Mouse (Mus musculus) midbrain, embryonic 14.5 days (tissue): Measurements from ENCODE around the gene Cdk5r1. TPM values are rescaled to one million over a fixed set of nuclear protein-coding genes. Genes with fewer than 3 reads are reported as not detected.

ENCODE experiments used
- ATAC-seq: fragments of 200-750 bp; cut with Nextera tagmentation; 2 replicates; pipeline ENCODE4 v1.8.0; 2017; ENCODE audit warnings: moderate number of reproducible peaks, moderate library complexity; ENCODE audit not compliant: low FRiP score, low TSS enrichment
- DNase-seq: peaks from one replicate; pipeline ENCODE4 v3.0.0-alpha.2; 2015
- H3K27ac ChIP-seq: fragments of 300-500 bp; sonication (generic); replicated peaks from 2 replicates; pipeline ENCODE4 v1.5.1; 2014; ENCODE audit warnings: mild to moderate bottlenecking, low read depth, low read length, moderate library complexity
- H3K27me3 ChIP-seq: fragments of 300-500 bp; sonication (generic); 2 replicates; pipeline ENCODE4 v1.6.1; 2014; ENCODE audit warnings: low read length, control low read depth, mixed read lengths; ENCODE audit not compliant: control insufficient read depth, insufficient read depth
- H3K36me3 ChIP-seq: fragments of 300-500 bp; sonication (generic); 2 replicates; pipeline ENCODE4 v1.6.1; 2014; ENCODE audit warnings: low read length, control low read depth; ENCODE audit not compliant: control insufficient read depth, insufficient read depth
- H3K4me1 ChIP-seq: fragments of 300-500 bp; sonication (generic); 2 replicates; pipeline ENCODE4 v1.6.1; 2014; ENCODE audit warnings: mild to moderate bottlenecking, antibody characterized with exemption, low read length, control low read depth; ENCODE audit not compliant: control insufficient read depth, insufficient read depth
- H3K4me2 ChIP-seq: fragments of 300-500 bp; sonication (generic); 2 replicates; pipeline ENCODE4 v1.6.1; 2014; ENCODE audit warnings: mild to moderate bottlenecking, low read length, moderate library complexity
- H3K4me3 ChIP-seq: fragments of 300-500 bp; sonication (generic); replicated peaks from 2 replicates; pipeline ENCODE4 v1.5.1; 2014; ENCODE audit warnings: low read depth, low read length
- H3K9ac ChIP-seq: fragments of 300-500 bp; sonication (generic); replicated peaks from 2 replicates; pipeline ENCODE4 v1.6.1; 2014; ENCODE audit warnings: mild to moderate bottlenecking, low read length, moderate library complexity
- H3K9me3 ChIP-seq: fragments of 300-500 bp; sonication (generic); 2 replicates; pipeline ENCODE4 v1.6.1; 2016; ENCODE audit warnings: low read length, control low read depth, mixed read lengths; ENCODE audit not compliant: control insufficient read depth
- WGBS: fragments of 180-500 bp; shearing (Covaris S2); extraction: QIAGEN DNeasy Blood & Tissue Kit; methylation state at CpG from one replicate; pipeline ENCODE4 v1.1.7; 2014; 5-methylcytosine and 5-hydroxymethylcytosine counted together
- polyA plus RNA-seq: library from polyadenylated mRNA; unstranded; fragments of >200 nt; fragmentation: Nextera tagmentation; extraction: Ambion mirVana; gene quantifications from 2 replicates; pipeline ENCODE4 v1.2.1, GENCODE M21; 2014

Cdk5r1 gene
- polyA plus RNA-seq, 1 experiment from 2014 or later, result 103 TPM

DNA sequence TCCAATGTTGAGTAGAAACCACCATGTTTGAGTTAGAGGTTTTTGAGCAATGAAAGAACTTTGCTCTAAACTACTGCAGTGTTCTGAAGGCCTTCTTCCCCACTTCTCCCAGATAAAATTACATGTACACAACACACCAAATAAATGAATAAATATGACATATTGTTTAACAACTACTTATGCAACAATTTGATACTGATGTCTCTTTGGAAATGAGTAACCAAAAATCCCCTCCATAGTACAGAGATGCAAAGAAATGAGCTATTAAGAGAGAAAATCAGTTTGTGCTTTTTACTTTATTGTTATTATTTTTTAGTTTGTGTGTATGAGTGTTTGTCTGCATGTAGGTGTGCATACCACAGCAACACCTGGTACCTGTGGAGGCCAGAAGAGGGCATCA is 29.7 kb downstream of the Cdk5r1 start:
- Histone ChIP-seq H3K9me3 (no peaks in the 10 kb centered on the region), H3K4me1 (peaks cover 47% of the 10 kb centered on the region), H3K9ac (no peak overlapping the region), H3K4me3 (no peak overlapping the region), H3K36me3 (no peaks in the 10 kb centered on the region), H3K27ac (no peak overlapping the region), H3K27me3 (no peaks in the 10 kb centered on the region), H3K4me2 (no peak overlapping the region)
- no peak for ATAC-seq
- no peak for DNase-seq

DNA sequence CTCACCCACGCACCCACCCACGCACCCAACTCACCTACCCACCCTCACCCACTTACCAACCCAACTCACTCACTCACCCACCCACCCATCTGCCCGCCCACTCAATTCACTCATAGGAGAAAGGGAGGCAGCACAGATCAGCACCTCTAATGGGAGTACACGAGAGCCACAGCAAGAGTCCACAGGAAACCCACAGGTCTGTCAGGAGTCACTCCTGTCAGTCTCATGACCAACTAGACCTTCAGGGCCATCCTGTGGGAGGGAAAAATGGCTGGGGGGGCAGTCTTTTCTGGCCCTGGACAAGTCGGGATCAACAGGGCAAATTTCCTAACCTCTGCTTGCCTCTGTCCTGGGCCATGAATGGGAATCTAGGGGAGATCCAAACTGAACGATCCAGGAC is 31.0 kb downstream of the Cdk5r1 start:
- Histone ChIP-seq H3K36me3 (no peaks in the 10 kb centered on the region), H3K4me3 (no peak overlapping the region), H3K9ac (no peak overlapping the region), H3K27ac (no peak overlapping the region), H3K27me3 (no peaks in the 10 kb centered on the region), H3K9me3 (no peaks in the 10 kb centered on the region), H3K4me1 (peaks cover 49% of the 10 kb centered on the region), H3K4me2 (no peak overlapping the region)
- ATAC-seq (no peak), DNase-seq (no peak)
- WGBS, result 91% methylated on average over 6 of the region's 6 CpGs

DNA sequence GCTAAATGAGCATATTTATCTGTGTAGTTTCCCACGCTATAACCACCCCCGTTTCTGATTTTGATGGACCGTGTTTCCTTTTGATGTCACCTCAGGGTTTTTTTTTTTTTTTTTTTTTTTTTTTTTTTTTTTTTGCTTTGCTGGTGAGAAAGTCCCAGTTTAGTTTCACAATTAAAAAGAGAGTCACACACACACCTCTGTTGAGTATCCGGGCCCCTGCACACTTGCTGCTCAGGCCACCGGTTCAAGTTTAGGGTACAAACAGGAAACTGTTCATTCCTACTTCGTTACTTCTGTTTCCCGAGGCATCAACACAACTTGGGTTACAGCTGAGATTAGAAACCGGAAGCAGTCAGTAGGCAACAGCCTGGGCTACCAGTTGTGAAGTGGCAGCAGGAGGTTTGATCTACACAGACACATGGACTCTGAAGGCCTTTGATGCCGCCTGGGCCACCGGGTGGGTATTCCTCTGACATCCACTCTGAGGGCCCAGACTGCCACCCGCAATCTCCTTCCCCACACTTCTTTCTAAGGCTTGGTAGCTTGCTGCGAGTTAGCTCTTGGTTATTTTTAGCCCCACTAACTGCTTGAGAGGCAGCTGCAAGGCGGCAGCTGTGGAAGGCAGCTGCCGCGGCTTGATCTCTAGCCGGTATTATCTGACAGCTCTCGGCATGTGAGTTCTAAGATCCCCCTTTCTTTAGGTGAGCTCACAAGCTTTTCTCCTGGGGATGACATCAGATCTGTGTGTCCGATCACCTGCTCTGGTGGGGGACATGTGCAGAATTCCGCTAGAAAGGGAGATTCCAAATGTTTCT is 31.7 kb downstream of the Cdk5r1 start:
- Histone ChIP-seq H3K4me3 (no peak overlapping the region), H3K36me3 (no peaks in the 10 kb centered on the region), H3K27me3 (no peaks in the 10 kb centered on the region), H3K9ac (peak overlapping the region; percentile 27; the same call in 1 of the 2 replicates), H3K9me3 (no peaks in the 10 kb centered on the region), H3K4me2 (no peak overlapping the region), H3K4me1 (peaks cover 47% of the 10 kb centered on the region), H3K27ac (peak overlapping the region; percentile 69)
- ATAC-seq, result no peak
- peak; percentile 50 for DNase-seq
- 38% methylated on average over 19 of the region's 19 CpGs for WGBS

DNA sequence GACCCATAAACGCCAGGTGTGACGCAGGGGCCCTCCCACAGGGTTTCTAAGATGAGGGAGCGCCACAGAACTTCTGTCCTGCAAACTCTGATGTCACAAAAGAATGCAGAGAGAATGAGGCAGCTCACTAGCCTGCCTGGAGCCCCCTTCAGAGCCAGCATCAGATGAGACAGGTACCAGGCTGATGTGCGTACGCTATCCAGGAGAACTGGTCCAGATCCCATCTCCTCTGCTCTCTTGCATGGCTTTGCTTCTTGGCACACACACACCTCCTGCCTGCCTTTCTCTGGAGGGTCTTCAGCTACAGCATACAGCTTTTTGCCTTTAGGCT is 32.3 kb downstream of the Cdk5r1 start:
- WGBS, result 70% methylated on average over 5 of the region's 5 CpGs
- DNase-seq, result no peak
- Histone ChIP-seq H3K27ac (peak overlapping the region; percentile 69), H3K4me2 (no peak overlapping the region), H3K27me3 (no peaks in the 10 kb centered on the region), H3K36me3 (no peaks in the 10 kb centered on the region), H3K4me3 (no peak overlapping the region), H3K9ac (peak overlapping the region; percentile 27; the same call in 1 of the 2 replicates), H3K9me3 (no peaks in the 10 kb centered on the region), H3K4me1 (peaks cover 49% of the 10 kb centered on the region)
- no peak for ATAC-seq

DNA sequence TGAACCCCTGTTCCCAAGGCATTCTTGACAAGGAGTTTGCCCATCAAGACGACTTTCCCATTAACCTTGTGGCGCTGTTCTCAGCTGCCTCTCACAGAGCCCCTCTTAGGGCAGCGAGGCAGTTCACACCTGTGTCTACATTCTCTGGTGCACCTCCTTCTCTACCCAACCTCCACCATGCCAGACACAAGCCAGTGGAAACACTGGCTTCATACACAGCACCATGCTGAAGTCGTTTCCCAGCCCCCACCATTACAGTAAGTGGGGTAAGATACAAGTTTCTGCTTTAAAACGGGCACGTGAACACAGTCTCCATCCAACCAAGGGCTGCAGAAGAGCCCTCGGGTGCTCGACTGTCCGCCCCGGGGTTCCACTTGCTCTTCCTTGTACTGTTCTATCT is 33.3 kb downstream of the Cdk5r1 start:
- no peak for DNase-seq
- Histone ChIP-seq H3K4me1 (peaks cover 47% of the 10 kb centered on the region), H3K4me3 (no peak overlapping the region), H3K36me3 (no peaks in the 10 kb centered on the region), H3K27ac (no peak overlapping the region), H3K4me2 (no peak overlapping the region), H3K9me3 (no peaks in the 10 kb centered on the region), H3K27me3 (no peaks in the 10 kb centered on the region), H3K9ac (no peak overlapping the region)
- 86% methylated on average over 10 of the region's 10 CpGs for WGBS
- no peak for ATAC-seq

DNA sequence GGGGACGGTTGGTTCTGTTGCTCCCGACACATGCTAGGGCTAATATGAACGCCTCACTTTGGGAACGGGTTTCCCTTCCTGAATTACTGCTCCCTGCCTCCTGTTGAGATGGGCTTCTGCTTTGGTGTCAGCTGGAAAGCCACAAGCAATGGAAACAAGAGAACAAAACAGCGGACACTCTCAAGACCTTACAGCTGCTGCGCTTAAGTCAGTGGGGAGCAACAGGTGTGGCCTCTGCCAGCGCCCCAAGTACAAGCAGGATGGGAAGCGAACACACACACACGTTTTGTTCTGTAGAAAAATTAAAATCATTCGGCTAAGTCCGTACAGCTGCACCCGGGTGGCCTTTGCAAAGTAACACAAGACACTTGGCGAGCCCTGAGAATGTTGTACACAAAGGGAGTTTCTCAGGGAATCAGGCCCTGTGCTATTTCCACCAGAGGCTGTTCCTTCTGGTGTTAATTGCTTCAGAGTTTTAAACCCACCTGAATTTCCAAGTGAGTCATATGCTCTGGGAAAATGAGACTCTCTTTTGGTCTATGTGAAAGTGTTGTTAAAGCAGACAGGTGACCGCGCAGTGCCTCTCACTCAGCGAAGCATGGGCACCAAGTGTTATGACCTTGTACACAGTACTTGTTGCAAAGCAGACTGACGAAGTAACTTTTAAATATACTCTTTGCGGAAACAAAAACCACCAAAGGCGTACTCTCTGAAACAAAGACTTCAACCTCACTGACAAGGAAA is 35.7 kb downstream of the Cdk5r1 start:
- no peaks in the 10 kb centered on the region for H3K9me3 ChIP-seq
- H3K4me3 ChIP-seq, result no peak overlapping the region
- H3K27me3 ChIP-seq, result no peaks in the 10 kb centered on the region
- no peak overlapping the region for H3K9ac ChIP-seq
- no peaks in the 10 kb centered on the region for H3K36me3 ChIP-seq
- no peak overlapping the region for H3K27ac ChIP-seq
- DNase-seq (no peak), ATAC-seq (no peak)
- H3K4me2 ChIP-seq, result no peak overlapping the region
- WGBS, result 58% methylated on average over 19 of the region's 19 CpGs
- H3K4me1 ChIP-seq, result peaks cover 52% of the 10 kb centered on the region

DNA sequence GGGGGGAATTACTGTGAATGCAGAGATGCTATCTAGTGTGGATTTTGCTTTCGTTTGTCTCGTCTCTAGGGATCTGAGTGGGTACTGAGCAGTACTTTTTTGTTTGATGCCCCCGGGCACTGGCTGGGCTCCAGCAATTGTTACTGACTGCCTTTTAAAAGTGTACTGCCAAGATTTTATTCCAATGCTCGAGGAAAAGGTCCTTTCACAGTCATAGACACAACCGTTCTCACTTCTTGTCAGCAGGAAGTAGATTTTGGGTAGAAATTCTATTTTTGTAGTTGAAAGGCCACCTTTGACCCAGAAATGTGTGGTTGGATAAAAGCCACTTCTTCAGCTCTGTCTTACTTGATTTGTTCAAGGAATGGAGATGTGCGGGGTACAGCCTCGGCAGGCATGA is 37.0 kb downstream of the Cdk5r1 start:
- WGBS, result 50% methylated on average over 7 of the region's 7 CpGs
- H3K4me3 ChIP-seq, result no peak overlapping the region
- H3K27me3 ChIP-seq, result no peaks in the 10 kb centered on the region
- DNase-seq (peak; percentile 50), ATAC-seq (no peak)
- peaks cover 56% of the 10 kb centered on the region for H3K4me1 ChIP-seq
- H3K9ac ChIP-seq, result no peak overlapping the region
- no peaks in the 10 kb centered on the region for H3K36me3 ChIP-seq
- no peaks in the 10 kb centered on the region for H3K9me3 ChIP-seq
- no peak overlapping the region for H3K4me2 ChIP-seq
- no peak overlapping the region for H3K27ac ChIP-seq

DNA sequence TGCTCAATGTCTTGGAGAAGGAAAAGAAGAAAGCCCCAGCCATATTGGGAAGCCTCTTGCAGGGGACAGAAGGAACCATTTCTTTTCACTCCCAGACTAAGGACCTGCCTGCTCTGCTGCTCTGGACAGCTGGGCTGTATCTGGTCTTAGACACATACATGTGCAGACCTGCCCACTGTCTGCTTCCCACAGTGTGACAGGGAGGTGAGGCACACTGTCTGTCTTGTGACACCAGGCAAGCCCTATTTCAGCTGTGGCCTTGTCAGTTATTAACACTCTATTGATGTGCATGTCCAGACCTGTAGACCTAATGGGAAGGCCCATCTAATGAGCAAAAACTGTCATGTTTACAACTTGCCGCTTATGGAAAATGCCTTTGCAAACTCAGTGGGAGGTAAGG is 38.5 kb downstream of the Cdk5r1 start:
- Histone ChIP-seq H3K4me1 (peaks cover 59% of the 10 kb centered on the region), H3K9ac (no peak overlapping the region), H3K27me3 (no peaks in the 10 kb centered on the region), H3K27ac (peak overlapping the region; percentile 27; the same call in 1 of the 2 replicates), H3K36me3 (no peaks in the 10 kb centered on the region), H3K4me3 (no peak overlapping the region), H3K4me2 (no peak overlapping the region), H3K9me3 (no peaks in the 10 kb centered on the region)
- 49% methylated on average over 1 of the region's 1 CpGs for WGBS
- DNase-seq (no peak), ATAC-seq (no peak)

DNA sequence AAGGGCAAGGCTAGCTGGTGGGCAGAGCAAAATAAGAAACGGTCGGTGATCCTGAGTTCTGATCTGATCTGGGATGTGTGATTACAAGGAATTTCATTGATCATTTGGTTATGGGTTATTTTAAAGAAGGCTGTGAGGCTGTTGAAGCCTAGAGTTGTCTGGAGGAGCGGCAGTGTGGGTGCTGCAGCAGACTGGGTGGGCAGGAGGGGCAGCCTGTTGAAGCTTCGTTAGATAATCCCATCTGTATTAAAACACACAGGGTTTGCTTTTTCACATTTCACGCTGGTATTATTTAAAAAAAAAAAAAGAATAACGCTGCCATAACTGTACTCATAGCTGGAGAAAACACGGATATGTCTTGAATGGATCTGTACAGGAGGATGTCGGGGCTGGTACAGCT is 39.1 kb downstream of the Cdk5r1 start:
- H3K27me3 ChIP-seq, result no peaks in the 10 kb centered on the region
- WGBS, result 81% methylated on average over 8 of the region's 8 CpGs
- H3K4me2 ChIP-seq, result no peak overlapping the region
- no peaks in the 10 kb centered on the region for H3K36me3 ChIP-seq
- H3K9ac ChIP-seq, result no peak overlapping the region
- peaks cover 58% of the 10 kb centered on the region for H3K4me1 ChIP-seq
- H3K4me3 ChIP-seq, result no peak overlapping the region
- no peaks in the 10 kb centered on the region for H3K9me3 ChIP-seq
- ATAC-seq (no peak), DNase-seq (no peak)
- H3K27ac ChIP-seq, result peak overlapping the region; percentile 27; the same call in 1 of the 2 replicates
